Mouse (Mus musculus): Measurements from ENCODE around the gene Pik3r2.

Pik3r2 gene

GRCm38 (mm10) chr8:70744806-70745205 lies 31.7 kb downstream of the Pik3r2 start:
- in situ Hi-C loops (cut with MboI; ENCODE audit: low sequenced_read_pairs) = loop anchor here (5.0 kb wide), 1 partner anchor 33 kb away; no protein-coding TSS in a partner anchor

GRCm38 (mm10) chr8:70743656-70744590 lies 32.6 kb downstream of the Pik3r2 start:
- in situ Hi-C loops (cut with MboI; ENCODE audit: low sequenced_read_pairs) = no loop called here

- in situ Hi-C loops (cut with MboI; ENCODE audit: low sequenced_read_pairs) = no loop called here
Observed at GRCm38 (mm10) chr8:70742981-70743655, 33.4 kb downstream of the Pik3r2 start.

GRCm38 (mm10) chr8:70742176-70742575 lies 34.3 kb downstream of the Pik3r2 start:
- in situ Hi-C loops (cut with MboI; ENCODE audit: low sequenced_read_pairs) = no loop called here

- in situ Hi-C loops (cut with MboI; ENCODE audit: low sequenced_read_pairs) = no loop called here
Observed at GRCm38 (mm10) chr8:70741661-70742060, 34.9 kb downstream of the Pik3r2 start.

- in situ Hi-C loops (cut with MboI; ENCODE audit: low sequenced_read_pairs) = no loop called here
Observed at GRCm38 (mm10) chr8:70738211-70738610, 38.3 kb downstream of the Pik3r2 start.

- in situ Hi-C loops (cut with MboI; ENCODE audit: low sequenced_read_pairs) = no loop called here
Observed at GRCm38 (mm10) chr8:70737705-70738104, 38.8 kb downstream of the Pik3r2 start.

- in situ Hi-C loops (cut with MboI; ENCODE audit: low sequenced_read_pairs) = no loop called here
Observed at GRCm38 (mm10) chr8:70730956-70731355, 45.6 kb downstream of the Pik3r2 start.

- in situ Hi-C loops (cut with MboI; ENCODE audit: low sequenced_read_pairs) = no loop called here
Observed at GRCm38 (mm10) chr8:70729808-70730475, 46.6 kb downstream of the Pik3r2 start.

- in situ Hi-C loops (cut with MboI; ENCODE audit: low sequenced_read_pairs) = no loop called here
Observed at GRCm38 (mm10) chr8:70726721-70727120, 49.8 kb downstream of the Pik3r2 start.

- in situ Hi-C loops (cut with MboI; ENCODE audit: low sequenced_read_pairs) = no loop called here
Observed at GRCm38 (mm10) chr8:70725792-70726447, 50.6 kb downstream of the Pik3r2 start.

GRCm38 (mm10) chr8:70724216-70724615 lies 52.3 kb downstream of the Pik3r2 start:
- in situ Hi-C loops (cut with MboI; ENCODE audit: low sequenced_read_pairs) = no loop called here

- in situ Hi-C loops (cut with MboI; ENCODE audit: low sequenced_read_pairs) = no loop called here
Observed at GRCm38 (mm10) chr8:70723486-70724210, 52.9 kb downstream of the Pik3r2 start, which contains the start of gene Pde4c. Gene Pde4c (plus strand): TSS chr8:70723720.

- in situ Hi-C loops (cut with MboI; ENCODE audit: low sequenced_read_pairs) = no loop called here
Observed at GRCm38 (mm10) chr8:70721601-70722000, 54.9 kb downstream of the Pik3r2 start.

GRCm38 (mm10) chr8:70720739-70721138 lies 55.8 kb downstream of the Pik3r2 start:
- in situ Hi-C loops (cut with MboI; ENCODE audit: low sequenced_read_pairs) = no loop called here

GRCm38 (mm10) chr8:70719796-70720270 lies 56.7 kb downstream of the Pik3r2 start:
- in situ Hi-C loops (cut with MboI; ENCODE audit: low sequenced_read_pairs) = loop anchor here (10.0 kb wide), 1 partner anchor 125 kb away; no protein-coding TSS in a partner anchor

- in situ Hi-C loops (cut with MboI; ENCODE audit: low sequenced_read_pairs) = loop anchor here (10.0 kb wide), 1 partner anchor 127 kb away; no protein-coding TSS in a partner anchor
Observed at GRCm38 (mm10) chr8:70718297-70718696, 58.2 kb downstream of the Pik3r2 start, which contains the start of gene Gm3336. Gene Gm3336 (plus strand): TSS chr8:70718543.
